Mouse (Mus musculus): ENCODE measurements at regions not wholly inside any gene's neighbourhood (a gene's known extent, or its start where the extent isn't known, plus 50 kb on each side); places are given as distances from the start of the nearest gene placed in this dataset.

DNA sequence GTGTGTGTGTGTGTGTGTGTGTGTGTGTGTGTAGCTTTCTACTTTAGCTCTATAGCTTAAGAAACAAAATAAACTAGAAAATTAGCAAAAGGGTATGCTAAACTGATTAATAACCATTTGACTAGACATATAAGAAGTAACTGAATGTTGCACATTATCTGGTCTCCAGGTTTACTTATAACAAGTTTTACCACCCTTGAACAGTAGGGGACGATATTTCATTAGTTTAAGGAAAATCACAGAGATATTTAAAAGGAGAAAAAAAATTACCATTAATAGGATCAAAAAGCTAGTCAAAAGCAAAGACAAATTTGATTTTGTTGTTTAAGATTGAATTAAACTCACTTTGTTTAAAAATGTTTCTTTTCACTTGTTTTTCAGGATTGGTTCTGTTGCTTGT lies 349.5 kb upstream of the Itga1 start:
- WGBS, result 11% methylated on average over 1 of the region's 1 CpGs
- Histone ChIP-seq H3K4me1 (ENCODE audit: control insufficient read depth, insufficient read depth, low read length) (no peaks in the 10 kb centered on the region), H3K4me3 (ENCODE audit: low read depth, low read length) (no peak overlapping the region), H3K36me3 (ENCODE audit: control insufficient read depth, insufficient read depth, low read length) (no peaks in the 10 kb centered on the region), H3K9ac (ENCODE audit: low read length) (no peak overlapping the region), H3K4me2 (ENCODE audit: low read depth, severe bottlenecking) (no peak overlapping the region), H3K9me3 (ENCODE audit: control insufficient read depth, low read length) (no peaks in the 10 kb centered on the region), H3K27ac (replicated peaks; ENCODE audit: low read depth, low read length) (no peak overlapping the region), H3K27me3 (ENCODE audit: control insufficient read depth, insufficient read depth, low read length) (no peaks in the 10 kb centered on the region)
- ATAC-seq (ENCODE audit: insufficient number of reproducible peaks, low FRiP score, low TSS enrichment, low read depth) (no peak), DNase-seq (ENCODE audit: low spot score) (no peak)

DNA sequence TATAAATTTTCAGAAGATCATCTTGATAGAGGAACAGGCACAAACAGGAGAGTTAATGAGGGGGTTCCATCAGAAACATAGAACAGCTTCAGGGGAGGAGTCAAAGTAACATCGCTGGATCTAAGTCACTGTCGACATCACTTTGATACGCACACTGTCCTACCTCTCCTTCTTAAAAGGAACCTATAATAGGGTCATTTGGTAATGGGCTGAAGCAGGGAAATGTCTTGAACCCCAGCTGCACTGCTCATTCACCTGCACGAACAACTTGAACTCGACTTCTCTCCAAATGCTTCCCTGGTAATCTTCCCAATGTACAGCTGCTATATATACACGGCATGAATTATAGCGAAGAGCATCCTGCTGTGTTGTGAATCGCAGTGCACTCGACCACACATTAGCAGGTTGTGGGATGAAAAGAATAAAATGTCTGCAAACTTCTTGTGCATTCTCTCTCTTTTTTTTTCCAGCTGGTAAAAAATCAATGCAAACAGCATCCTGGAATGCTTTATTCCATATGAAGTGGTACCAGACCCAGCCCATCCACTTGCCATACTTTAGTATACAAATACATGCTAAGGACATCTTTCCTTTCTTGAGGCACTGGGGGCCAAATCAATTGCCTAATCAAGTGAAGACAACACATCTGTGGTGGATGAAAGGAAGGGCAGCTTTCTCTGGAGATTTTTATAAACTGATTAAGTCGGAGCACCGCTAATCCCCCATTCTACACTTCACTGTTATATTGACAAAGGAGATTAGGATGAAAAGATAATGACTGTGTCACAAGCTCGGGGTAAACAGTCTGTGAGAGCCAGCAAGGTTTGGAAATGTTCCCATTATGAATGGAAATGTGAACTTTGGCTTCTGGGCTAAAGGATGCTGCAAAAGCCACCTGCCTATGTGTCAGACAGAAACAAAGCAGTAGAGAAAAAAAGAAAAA lies 325.6 kb upstream of the Itga1 start:
- no peaks in the 10 kb centered on the region for H3K4me1 ChIP-seq (ENCODE audit: control insufficient read depth, insufficient read depth, low read length)
- H3K9me3 ChIP-seq (ENCODE audit: control insufficient read depth, low read length), result no peaks in the 10 kb centered on the region
- WGBS, result 79% methylated on average over 12 of the region's 12 CpGs
- no peak overlapping the region for H3K9ac ChIP-seq (ENCODE audit: low read length)
- no peak overlapping the region for H3K27ac ChIP-seq (replicated peaks; ENCODE audit: low read depth, low read length)
- H3K4me3 ChIP-seq (ENCODE audit: low read depth, low read length), result no peak overlapping the region
- no peak for ATAC-seq (ENCODE audit: insufficient number of reproducible peaks, low FRiP score, low TSS enrichment, low read depth)
- H3K36me3 ChIP-seq (ENCODE audit: control insufficient read depth, insufficient read depth, low read length), result no peaks in the 10 kb centered on the region
- H3K4me2 ChIP-seq (ENCODE audit: low read depth, severe bottlenecking), result no peak overlapping the region
- no peaks in the 10 kb centered on the region for H3K27me3 ChIP-seq (ENCODE audit: control insufficient read depth, insufficient read depth, low read length)
- no peak for DNase-seq (ENCODE audit: low spot score)

DNA sequence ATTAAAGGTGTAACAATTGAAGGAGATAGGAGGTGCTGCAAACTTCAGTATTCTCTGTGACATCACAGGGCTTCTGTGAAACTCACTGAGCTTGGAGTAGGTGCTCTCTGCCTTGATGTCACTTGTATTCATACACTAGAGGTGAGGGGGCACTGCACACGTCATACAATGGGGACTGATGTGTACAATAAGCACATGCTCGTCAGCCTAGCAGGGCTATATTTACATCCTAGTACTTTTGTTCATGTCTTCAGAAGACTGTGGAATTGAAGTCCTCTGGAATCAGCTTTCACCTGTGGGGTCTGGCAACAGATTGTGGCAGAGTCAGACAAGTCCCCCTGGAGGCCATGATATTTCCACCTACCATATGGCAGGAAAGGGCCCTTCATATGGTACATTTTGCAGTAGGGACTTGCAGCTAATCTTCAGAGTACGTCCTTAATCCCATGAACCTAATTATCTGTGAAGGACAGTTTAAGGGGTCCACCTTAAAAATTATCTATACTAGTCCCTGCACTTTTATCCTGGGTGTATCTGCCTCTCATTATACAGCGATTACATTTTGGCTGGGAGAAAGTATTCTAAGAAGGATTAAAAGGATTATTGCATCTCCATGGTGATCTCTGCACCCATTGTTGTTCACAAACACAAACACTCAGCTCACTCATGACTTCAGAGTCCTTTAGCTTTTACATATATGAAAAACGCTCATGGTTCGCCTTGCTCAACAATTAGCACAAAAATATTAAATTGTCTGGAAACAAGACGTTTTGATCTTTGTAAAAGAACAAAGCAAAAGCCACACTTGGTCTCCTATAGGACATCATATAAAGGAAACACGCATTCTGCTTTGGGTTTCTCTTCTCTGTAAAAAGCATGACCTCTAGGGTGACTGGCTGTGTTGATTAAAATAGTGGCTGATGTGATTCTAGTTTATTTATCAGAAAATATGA lies 324.1 kb upstream of the Itga1 start:
- H3K4me1 ChIP-seq (ENCODE audit: control insufficient read depth, insufficient read depth, low read length), result no peaks in the 10 kb centered on the region
- H3K9ac ChIP-seq (ENCODE audit: low read length), result no peak overlapping the region
- 82% methylated on average over 8 of the region's 8 CpGs for WGBS
- no peak overlapping the region for H3K27ac ChIP-seq (replicated peaks; ENCODE audit: low read depth, low read length)
- H3K4me2 ChIP-seq (ENCODE audit: low read depth, severe bottlenecking), result no peak overlapping the region
- ATAC-seq (ENCODE audit: insufficient number of reproducible peaks, low FRiP score, low TSS enrichment, low read depth) (no peak), DNase-seq (ENCODE audit: low spot score) (no peak)
- no peaks in the 10 kb centered on the region for H3K9me3 ChIP-seq (ENCODE audit: control insufficient read depth, low read length)
- H3K36me3 ChIP-seq (ENCODE audit: control insufficient read depth, insufficient read depth, low read length), result no peaks in the 10 kb centered on the region
- no peak overlapping the region for H3K4me3 ChIP-seq (ENCODE audit: low read depth, low read length)
- no peaks in the 10 kb centered on the region for H3K27me3 ChIP-seq (ENCODE audit: control insufficient read depth, insufficient read depth, low read length)

DNA sequence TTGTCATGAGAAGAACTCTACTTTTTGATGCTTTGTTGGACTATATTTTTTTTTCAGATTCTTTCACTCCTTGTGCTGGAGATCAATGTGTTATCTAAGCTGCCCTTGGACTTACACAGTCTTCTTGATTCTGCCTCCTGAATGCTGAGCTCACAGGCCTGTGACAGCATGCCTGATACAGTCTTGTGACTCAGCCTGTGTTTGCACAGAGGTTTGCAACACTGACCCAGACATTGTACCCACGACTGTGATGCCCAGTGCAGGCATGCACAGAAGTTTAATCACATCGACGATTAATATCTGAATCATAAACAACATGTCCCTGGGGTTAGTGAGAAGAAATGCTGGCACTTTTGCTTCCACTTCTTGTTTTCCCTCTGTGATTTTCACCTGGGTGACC lies 322.0 kb upstream of the Itga1 start:
- no peaks in the 10 kb centered on the region for H3K9me3 ChIP-seq (ENCODE audit: control insufficient read depth, low read length)
- no peak overlapping the region for H3K4me3 ChIP-seq (ENCODE audit: low read depth, low read length)
- H3K4me2 ChIP-seq (ENCODE audit: low read depth, severe bottlenecking), result no peak overlapping the region
- no peak for DNase-seq (ENCODE audit: low spot score)
- no peaks in the 10 kb centered on the region for H3K27me3 ChIP-seq (ENCODE audit: control insufficient read depth, insufficient read depth, low read length)
- no peaks in the 10 kb centered on the region for H3K4me1 ChIP-seq (ENCODE audit: control insufficient read depth, insufficient read depth, low read length)
- H3K27ac ChIP-seq (replicated peaks; ENCODE audit: low read depth, low read length), result no peak overlapping the region
- 84% methylated on average over 3 of the region's 3 CpGs for WGBS
- no peak overlapping the region for H3K9ac ChIP-seq (ENCODE audit: low read length)
- ATAC-seq (ENCODE audit: insufficient number of reproducible peaks, low FRiP score, low TSS enrichment, low read depth), result no peak
- no peaks in the 10 kb centered on the region for H3K36me3 ChIP-seq (ENCODE audit: control insufficient read depth, insufficient read depth, low read length)

DNA sequence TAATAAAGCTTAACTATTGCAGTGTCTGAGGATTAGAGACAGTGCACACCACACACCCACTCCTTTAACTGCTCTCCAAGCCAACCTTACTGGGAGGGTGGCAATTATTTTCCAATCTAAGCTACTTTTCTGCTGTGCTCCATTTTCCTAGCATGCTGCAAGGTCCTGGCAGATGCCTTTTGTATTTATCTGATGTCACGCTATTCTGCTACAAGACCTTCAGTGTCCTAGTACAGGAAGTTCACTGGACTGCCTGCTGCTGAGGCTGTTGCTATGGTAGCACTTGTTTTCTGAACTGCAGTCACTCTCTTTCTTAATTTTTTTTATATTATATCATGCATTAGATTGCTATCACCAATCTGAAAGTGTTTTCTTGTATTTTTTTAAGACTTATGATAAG lies 319.7 kb upstream of the Itga1 start:
- 64% methylated on average over 1 of the region's 1 CpGs for whole genome bisulfite sequencing
- Histone ChIP-seq H3K4me1 (ENCODE audit: control insufficient read depth, insufficient read depth, low read length) (no peaks in the 10 kb centered on the region), H3K36me3 (ENCODE audit: control insufficient read depth, insufficient read depth, low read length) (no peaks in the 10 kb centered on the region), H3K27ac (replicated peaks; ENCODE audit: low read depth, low read length) (no peak overlapping the region), H3K9me3 (ENCODE audit: control insufficient read depth, low read length) (no peaks in the 10 kb centered on the region), H3K4me2 (ENCODE audit: low read depth, severe bottlenecking) (no peak overlapping the region), H3K4me3 (ENCODE audit: low read depth, low read length) (no peak overlapping the region), H3K27me3 (ENCODE audit: control insufficient read depth, insufficient read depth, low read length) (no peaks in the 10 kb centered on the region), H3K9ac (ENCODE audit: low read length) (no peak overlapping the region)
- ATAC-seq (ENCODE audit: insufficient number of reproducible peaks, low FRiP score, low TSS enrichment, low read depth), result no peak
- DNase-seq (ENCODE audit: low spot score), result no peak

DNA sequence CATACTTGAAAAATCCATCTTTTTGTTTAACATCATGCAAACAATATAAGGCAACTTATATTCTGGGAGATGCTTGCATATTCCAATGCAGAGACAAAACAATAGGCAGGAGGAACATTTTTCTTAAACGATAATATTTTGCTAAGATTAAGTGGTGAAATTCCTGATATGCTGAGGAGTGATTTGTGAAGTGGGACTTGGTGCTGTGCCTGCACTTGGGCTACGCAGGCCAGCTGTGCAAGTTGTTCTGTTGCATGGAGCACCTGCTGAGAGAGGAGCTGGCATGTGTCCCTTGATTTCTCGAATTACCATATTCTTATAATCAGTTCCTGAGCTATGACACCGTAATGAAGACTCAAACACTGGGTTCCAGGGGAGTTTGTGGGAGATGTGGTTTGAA lies 316.1 kb upstream of the Itga1 start:
- H3K9ac ChIP-seq (ENCODE audit: low read length), result no peak overlapping the region
- no peaks in the 10 kb centered on the region for H3K9me3 ChIP-seq (ENCODE audit: control insufficient read depth, low read length)
- no peaks in the 10 kb centered on the region for H3K4me1 ChIP-seq (ENCODE audit: control insufficient read depth, insufficient read depth, low read length)
- ATAC-seq (ENCODE audit: insufficient number of reproducible peaks, low FRiP score, low TSS enrichment, low read depth), result no peak
- H3K36me3 ChIP-seq (ENCODE audit: control insufficient read depth, insufficient read depth, low read length), result no peaks in the 10 kb centered on the region
- H3K27ac ChIP-seq (replicated peaks; ENCODE audit: low read depth, low read length), result no peak overlapping the region
- 76% methylated on average over 4 of the region's 4 CpGs for WGBS
- no peaks in the 10 kb centered on the region for H3K27me3 ChIP-seq (ENCODE audit: control insufficient read depth, insufficient read depth, low read length)
- no peak overlapping the region for H3K4me2 ChIP-seq (ENCODE audit: low read depth, severe bottlenecking)
- no peak for DNase-seq (ENCODE audit: low spot score)
- H3K4me3 ChIP-seq (ENCODE audit: low read depth, low read length), result no peak overlapping the region

DNA sequence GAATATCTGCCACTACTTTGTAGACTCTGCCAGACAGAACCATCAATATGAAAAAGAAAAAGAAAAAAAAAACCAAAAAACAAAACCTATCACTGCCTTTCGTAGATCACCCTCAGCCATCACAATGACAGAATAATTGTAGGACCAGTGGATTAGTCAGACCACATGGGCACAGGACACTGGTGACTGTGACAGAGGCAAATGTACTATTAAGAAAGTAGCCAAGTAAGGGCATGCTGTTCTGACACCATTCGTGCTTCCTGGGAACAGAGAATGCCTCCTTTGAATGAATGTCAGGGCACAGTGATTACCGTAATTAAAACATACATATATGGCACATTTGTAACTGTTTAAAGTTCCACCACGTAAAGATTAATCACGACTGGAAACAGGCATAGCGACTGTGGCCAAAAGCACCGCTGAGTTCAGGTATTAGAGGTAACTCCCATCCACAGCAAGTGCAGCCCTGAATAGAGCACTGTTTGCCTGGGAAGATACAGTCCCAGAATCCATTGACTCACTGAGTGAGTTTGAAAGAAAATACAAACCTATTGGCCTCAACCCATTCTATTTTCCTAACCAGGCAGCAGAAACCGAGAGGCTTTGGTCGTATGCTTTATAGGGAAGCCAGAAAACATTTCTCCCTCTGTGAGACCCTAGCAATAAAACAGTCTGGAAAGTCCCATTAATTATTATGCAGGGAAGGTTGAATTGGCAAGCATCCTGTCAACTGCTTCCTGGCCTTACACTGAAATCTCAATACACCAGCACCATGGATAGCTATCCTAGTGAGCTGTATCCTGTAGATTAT lies 312.2 kb upstream of the Itga1 start:
- no peaks in the 10 kb centered on the region for H3K27me3 ChIP-seq (ENCODE audit: control insufficient read depth, insufficient read depth, low read length)
- DNase-seq (ENCODE audit: low spot score), result no peak
- no peak overlapping the region for H3K4me2 ChIP-seq (ENCODE audit: low read depth, severe bottlenecking)
- no peaks in the 10 kb centered on the region for H3K4me1 ChIP-seq (ENCODE audit: control insufficient read depth, insufficient read depth, low read length)
- WGBS, result 58% methylated on average over 9 of the region's 9 CpGs
- ATAC-seq (ENCODE audit: insufficient number of reproducible peaks, low FRiP score, low TSS enrichment, low read depth), result peak; percentile 50; the same call in 1 of the 2 replicates
- no peak overlapping the region for H3K9ac ChIP-seq (ENCODE audit: low read length)
- no peaks in the 10 kb centered on the region for H3K36me3 ChIP-seq (ENCODE audit: control insufficient read depth, insufficient read depth, low read length)
- H3K4me3 ChIP-seq (ENCODE audit: low read depth, low read length), result no peak overlapping the region
- H3K27ac ChIP-seq (replicated peaks; ENCODE audit: low read depth, low read length), result no peak overlapping the region
- H3K9me3 ChIP-seq (ENCODE audit: control insufficient read depth, low read length), result no peaks in the 10 kb centered on the region

DNA sequence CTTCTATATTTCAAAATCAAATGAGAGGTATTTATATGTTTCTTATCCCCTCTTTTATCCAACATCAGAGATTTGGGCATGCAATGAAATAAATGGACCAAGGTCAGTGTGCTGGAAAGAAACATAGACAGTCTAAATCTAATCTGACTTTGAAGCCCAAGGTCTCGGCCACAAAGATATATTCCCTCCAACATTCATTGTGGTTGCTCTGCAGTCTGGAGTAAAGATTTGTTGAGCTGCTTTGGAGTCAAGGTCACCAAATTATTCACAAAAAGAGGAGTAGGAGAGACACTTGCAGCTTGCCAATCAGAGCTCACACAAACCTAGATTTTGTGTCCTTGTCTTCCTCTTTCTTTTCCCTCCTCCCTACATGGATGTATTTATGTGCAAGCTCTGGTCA lies 304.2 kb upstream of the Itga1 start:
- no peaks in the 10 kb centered on the region for H3K9me3 ChIP-seq (ENCODE audit: control insufficient read depth, low read length)
- H3K4me3 ChIP-seq (ENCODE audit: low read depth, low read length), result no peak overlapping the region
- no peak overlapping the region for H3K4me2 ChIP-seq (ENCODE audit: low read depth, severe bottlenecking)
- ATAC-seq (ENCODE audit: insufficient number of reproducible peaks, low FRiP score, low TSS enrichment, low read depth) (no peak), DNase-seq (ENCODE audit: low spot score) (no peak)
- H3K36me3 ChIP-seq (ENCODE audit: control insufficient read depth, insufficient read depth, low read length), result no peaks in the 10 kb centered on the region
- H3K4me1 ChIP-seq (ENCODE audit: control insufficient read depth, insufficient read depth, low read length), result no peaks in the 10 kb centered on the region
- no peak overlapping the region for H3K27ac ChIP-seq (replicated peaks; ENCODE audit: low read depth, low read length)
- 78% methylated on average over 1 of the region's 1 CpGs for WGBS
- H3K27me3 ChIP-seq (ENCODE audit: control insufficient read depth, insufficient read depth, low read length), result no peaks in the 10 kb centered on the region
- H3K9ac ChIP-seq (ENCODE audit: low read length), result no peak overlapping the region

Data from limb, embryonic 11.5 days (tissue).